Mouse (Mus musculus) gastrocnemius, postnatal 14 days (tissue): ENCODE measurements around the gene Btnl4. TPM values are rescaled to one million over a fixed set of nuclear protein-coding genes. Genes with fewer than 3 reads are reported as not detected.
"Not testable (repeated sequence)": the region's sequence is repeated elsewhere in the genome, so short reads cannot be mapped to it uniquely, and the experiment has no call there.

Experiments used
- DNase-seq: peaks from one replicate; pipeline ENCODE4 v3.0.0; 2021; ENCODE audit warnings: mixed read lengths
- intact Hi-C: fragments of 180-260 bp; cut with DNase I; formaldehyde crosslinking; loops from one replicate; pipeline ENCODE4 v1.15.1; 2025; ENCODE audit warnings: low total_unique reads
- long read RNA-seq, 2 experiments: library from polyadenylated mRNA; stranded (forward); transcript quantifications; one replicate each; pipeline ENCODE4 v2.0.0; 2021
- total RNA-seq, 2 experiments: library from RNA; stranded (reverse); gene quantifications; 2 replicates each; pipeline ENCODE4 v1.2.3; 2021

Btnl4 gene
- not detected for total RNA-seq
- long read RNA-seq, experiment 1, result 0 reads
- long read RNA-seq, experiment 2, result 0 reads

- intact Hi-C loops, DNase-seq: not testable (repeated sequence)
Measured at GRCm38 (mm10) chr17:34477238-34478013, at the start of gene Btnl4. Gene Btnl4, minus strand, starts transcription at chr17:34477318.

GRCm38 (mm10) chr17:34519001-34519400 is 41.9 kb upstream of the Btnl4 start:
- DNase-seq, result no peak

GRCm38 (mm10) chr17:34518571-34518970 is 41.5 kb upstream of the Btnl4 start:
- intact Hi-C loops, DNase-seq: not testable (repeated sequence)

More at GRCm38 (mm10) chr17:34519001-34519400, 41.9 kb upstream of the Btnl4 start:
- intact Hi-C loops, result no loop called here

- no peak for DNase-seq
- intact Hi-C loops, result no loop called here
Measured at GRCm38 (mm10) chr17:34517795-34518194, 40.7 kb upstream of the Btnl4 start.

- intact Hi-C loops, result no loop called here
- no peak for DNase-seq
Measured at GRCm38 (mm10) chr17:34517252-34517651, 40.1 kb upstream of the Btnl4 start, which contains the start of gene Btnl6. Gene Btnl6, minus strand, starts transcription at chr17:34517352.

GRCm38 (mm10) chr17:34516514-34516913 is 39.4 kb upstream of the Btnl4 start:
- no peak for DNase-seq
- intact Hi-C loops, result no loop called here

- intact Hi-C loops, DNase-seq: not testable (repeated sequence)
Measured at GRCm38 (mm10) chr17:34511723-34512122, 34.6 kb upstream of the Btnl4 start.

- DNase-seq, result no peak
- intact Hi-C loops, result no loop called here
Measured at GRCm38 (mm10) chr17:34507591-34507990, 30.5 kb upstream of the Btnl4 start.

GRCm38 (mm10) chr17:34497726-34498125 is 20.6 kb upstream of the Btnl4 start:
- DNase-seq, intact Hi-C loops: not testable (repeated sequence)

GRCm38 (mm10) chr17:34497319-34497718 is 20.2 kb upstream of the Btnl4 start:
- DNase-seq, intact Hi-C loops: not testable (repeated sequence)

GRCm38 (mm10) chr17:34496539-34496938 is 19.4 kb upstream of the Btnl4 start:
- intact Hi-C loops, result no loop called here
- DNase-seq, result no peak

GRCm38 (mm10) chr17:34495156-34495555 is 18.0 kb upstream of the Btnl4 start:
- intact Hi-C loops, DNase-seq: not testable (repeated sequence)

- no peak for DNase-seq
- intact Hi-C loops, result no loop called here
Measured at GRCm38 (mm10) chr17:34492796-34493195, 15.7 kb upstream of the Btnl4 start.

- intact Hi-C loops, result no loop called here
- DNase-seq, result no peak
Measured at GRCm38 (mm10) chr17:34476427-34476826, 691 bp downstream of the Btnl4 start.

GRCm38 (mm10) chr17:34475060-34475459 is 2.1 kb downstream of the Btnl4 start:
- DNase-seq, result no peak

GRCm38 (mm10) chr17:34470491-34470890 is 6.6 kb downstream of the Btnl4 start:
- no peak for DNase-seq
- intact Hi-C loops, result no loop called here

More at GRCm38 (mm10) chr17:34475060-34475459, 2.1 kb downstream of the Btnl4 start:
- intact Hi-C loops, result no loop called here

- intact Hi-C loops, DNase-seq: not testable (repeated sequence)
Measured at GRCm38 (mm10) chr17:34465906-34466305, 11.2 kb downstream of the Btnl4 start.

- intact Hi-C loops, result no loop called here
- no peak for DNase-seq
Measured at GRCm38 (mm10) chr17:34459255-34459654, 17.9 kb downstream of the Btnl4 start.

- no peak for DNase-seq
- intact Hi-C loops, result no loop called here
Measured at GRCm38 (mm10) chr17:34457668-34458067, 19.4 kb downstream of the Btnl4 start.

GRCm38 (mm10) chr17:34448473-34449041 is 28.6 kb downstream of the Btnl4 start:
- intact Hi-C loops, result loop anchor here (10.0 kb wide), 1 partner anchor 166 kb away; the partner anchor contains the start of gene Egfl8
- no peak for DNase-seq

- intact Hi-C loops, result loop anchor here (10.0 kb wide), 1 partner anchor 173 kb away; the partner anchor contains the start of gene Egfl8
- no peak for DNase-seq
Measured at GRCm38 (mm10) chr17:34441990-34442389, 35.1 kb downstream of the Btnl4 start.
